Mouse (Mus musculus) heart, postnatal 10 days (tissue): ENCODE measurements around the gene Notch2. TPM values are rescaled to one million over a fixed set of nuclear protein-coding genes. Genes with fewer than 3 reads are reported as not detected.

Source experiments
- DNase-seq, 2 experiments: peaks; one replicate each; pipeline ENCODE4 v3.0.0; 2021
- intact Hi-C: fragments of 180-260 bp; cut with DNase I; formaldehyde crosslinking; loops from one replicate; pipeline ENCODE4 v1.15.1; 2025
- total RNA-seq, 2 experiments: library from RNA; stranded (reverse); gene quantifications; 2 replicates each; pipeline ENCODE4 v1.2.3; 2021

The Notch2 gene
- total RNA-seq, 2 experiments from 2014 or later = 28.2 to 31.0 TPM

DNA sequence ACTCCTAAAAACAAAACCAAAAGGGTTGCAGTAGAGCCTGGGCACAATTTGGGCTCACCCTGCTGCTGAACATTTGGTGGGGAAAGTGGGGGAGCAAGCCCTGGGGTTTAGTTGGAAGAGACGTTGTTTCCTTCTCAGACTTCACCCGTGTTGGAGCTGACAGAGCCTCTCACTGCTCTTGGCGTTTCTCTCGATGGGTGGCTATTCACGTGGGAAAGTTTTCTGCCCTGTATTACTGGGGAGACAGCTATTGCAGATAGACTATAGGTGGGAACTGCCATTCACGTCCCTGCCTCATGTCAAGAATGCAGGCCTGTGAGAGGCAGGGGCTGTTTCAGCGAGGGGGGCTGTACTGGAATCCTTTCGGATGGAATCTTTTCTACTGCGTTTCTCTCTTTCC, 50.5 kb downstream of the Notch2 start:
- no peak for DNase-seq
- intact Hi-C loops = no loop called here

DNA sequence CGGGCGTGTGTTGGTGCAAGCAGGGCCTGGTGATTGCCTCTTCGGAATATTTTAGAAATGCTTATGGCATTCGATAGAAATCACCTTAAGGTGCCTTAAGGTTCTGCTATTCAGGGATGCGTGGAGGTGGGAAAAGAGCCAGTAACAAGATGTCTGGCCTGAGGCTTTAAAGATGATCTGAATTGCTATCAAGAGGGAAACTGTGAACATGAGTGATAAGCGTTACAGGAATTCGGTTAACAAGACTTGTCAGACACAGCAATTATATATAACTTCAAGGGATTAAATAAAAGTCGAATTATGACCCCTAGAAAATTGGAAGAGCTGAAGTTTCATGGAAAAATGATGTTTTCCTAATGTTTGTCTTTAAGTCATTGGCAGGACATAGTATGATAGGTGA, 51.7 kb downstream of the Notch2 start:
- DNase-seq = no peak
- intact Hi-C loops = no loop called here

DNA sequence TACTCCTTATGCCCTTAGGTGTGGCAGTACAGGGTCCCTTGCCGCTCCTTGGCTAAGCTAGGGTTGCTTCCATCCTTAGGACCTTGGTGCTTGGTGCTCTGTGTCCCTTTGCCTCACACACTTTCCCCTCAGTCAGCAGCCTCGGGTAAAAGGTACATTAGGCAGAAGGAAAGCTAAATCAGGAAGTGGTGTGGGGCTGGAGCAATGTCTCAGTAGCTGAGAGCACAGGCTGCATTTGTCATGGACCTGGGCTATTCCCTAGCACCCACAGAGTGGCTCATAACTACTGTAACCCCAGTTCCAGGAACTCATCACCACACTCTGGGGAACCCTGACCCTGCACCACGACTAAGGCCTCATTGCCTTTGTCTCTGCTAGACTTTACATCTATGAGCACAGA, 53.1 kb downstream of the Notch2 start:
- DNase-seq = no peak
- intact Hi-C loops = no loop called here

DNA sequence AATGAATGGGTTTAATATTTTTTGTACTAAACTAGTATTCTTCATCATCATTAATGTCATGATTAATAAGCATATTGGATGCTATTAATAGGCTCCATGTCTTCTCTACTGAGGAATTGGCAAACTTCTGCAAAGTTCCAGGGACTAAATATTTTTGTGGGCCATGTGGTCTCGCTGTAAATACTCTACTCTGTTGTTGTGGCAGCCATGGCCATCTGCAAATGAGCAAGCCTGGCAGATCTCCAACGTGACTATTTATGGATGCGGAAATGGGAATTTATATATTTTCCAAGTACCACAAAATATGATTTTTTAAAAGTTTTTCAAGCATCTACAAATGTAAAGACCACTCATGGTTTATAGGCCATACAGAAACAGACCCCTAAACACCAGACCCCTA, 54.1 kb downstream of the Notch2 start:
- intact Hi-C loops = no loop called here
- DNase-seq = peak in 1 of 2 experiments; percentile 53

DNA sequence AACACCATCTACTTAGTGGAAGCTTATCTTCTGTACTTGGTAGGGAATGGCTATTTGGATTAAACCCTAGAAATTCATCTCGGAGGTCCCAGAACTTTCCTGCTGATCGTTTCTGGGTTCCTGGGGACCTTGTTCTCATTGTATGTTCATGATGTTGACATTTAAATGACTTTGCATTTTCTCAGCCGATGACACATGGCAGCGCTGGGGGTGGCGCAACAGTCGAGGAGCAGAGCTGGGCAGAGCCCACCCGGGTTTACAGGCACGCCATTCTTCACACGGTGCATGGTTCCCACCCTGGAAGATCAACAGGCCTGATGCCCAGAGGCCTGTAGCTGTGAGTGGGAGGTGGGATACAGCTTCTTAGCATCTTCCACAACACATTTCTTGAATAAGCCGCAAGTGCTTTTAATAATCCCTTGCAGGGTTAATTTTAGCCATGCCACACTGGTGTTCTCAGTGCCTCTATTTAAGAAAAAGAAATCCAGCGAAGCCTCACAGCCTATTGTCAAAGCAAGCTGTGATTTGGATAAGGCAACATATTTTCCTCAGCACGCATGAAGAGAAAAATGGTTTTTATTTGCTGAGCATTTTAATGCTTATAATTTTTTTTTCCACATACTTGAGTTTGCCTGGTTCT, 54.6 kb downstream of the Notch2 start:
- DNase-seq = no peak
- intact Hi-C loops = no loop called here

GRCm38 (mm10) chr3:98069161-98069560, 55.8 kb downstream of the Notch2 start:
- intact Hi-C loops = no loop called here
- DNase-seq = no peak

GRCm38 (mm10) chr3:98069856-98070255, 56.5 kb downstream of the Notch2 start:
- intact Hi-C loops = no loop called here
- DNase-seq = no peak

DNA sequence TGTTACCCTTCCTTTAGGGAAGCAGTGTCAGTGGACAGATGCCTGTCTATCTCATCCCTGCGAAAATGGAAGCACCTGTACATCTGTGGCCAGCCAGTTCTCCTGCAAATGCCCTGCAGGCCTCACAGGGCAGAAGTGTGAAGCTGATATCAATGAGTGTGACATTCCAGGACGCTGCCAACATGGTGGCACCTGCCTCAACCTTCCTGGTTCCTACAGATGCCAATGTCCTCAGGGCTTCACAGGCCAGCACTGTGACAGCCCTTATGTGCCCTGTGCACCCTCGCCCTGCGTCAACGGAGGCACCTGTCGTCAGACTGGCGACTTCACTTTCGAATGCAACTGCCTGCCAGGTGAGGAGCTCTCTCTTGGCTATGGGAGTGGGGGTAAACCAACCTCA, 59.2 kb downstream of the Notch2 start:
- DNase-seq = peak; percentile 56 to 60

DNA sequence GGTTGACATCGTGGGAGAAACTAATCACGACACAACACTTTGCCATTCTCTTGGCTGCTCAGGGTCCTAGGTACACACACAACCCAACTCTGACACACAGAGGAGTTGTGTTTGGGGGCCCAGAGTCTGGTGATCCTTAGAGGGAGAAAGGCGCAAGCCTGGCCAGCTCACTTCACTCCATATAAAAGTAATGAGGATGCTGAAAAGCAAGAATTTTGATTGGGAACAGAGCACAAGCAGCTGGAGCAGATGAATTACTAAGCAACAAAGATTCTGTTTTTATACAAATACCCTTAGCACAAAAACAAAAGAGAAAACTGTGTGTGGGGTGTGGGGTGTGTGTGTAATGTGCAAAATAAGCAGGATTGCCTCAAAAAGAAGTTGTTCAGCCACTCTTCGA, 60.2 kb downstream of the Notch2 start:
- DNase-seq = peak in 1 of 2 experiments; percentile 42
- intact Hi-C loops = loop anchor here (2.0 kb wide), 1 partner anchor 59 kb away; no protein-coding TSS in a partner anchor

More for the DNA sequence above, 59.2 kb downstream of the Notch2 start:
- intact Hi-C loops = loop anchor here (2.0 kb wide), 1 partner anchor 58 kb away; no protein-coding TSS in a partner anchor

- intact Hi-C loops = no loop called here
- DNase-seq = peak; percentile 44 to 59
Observed at GRCm38 (mm10) chr3:98074622-98075231, 61.4 kb downstream of the Notch2 start.

DNA sequence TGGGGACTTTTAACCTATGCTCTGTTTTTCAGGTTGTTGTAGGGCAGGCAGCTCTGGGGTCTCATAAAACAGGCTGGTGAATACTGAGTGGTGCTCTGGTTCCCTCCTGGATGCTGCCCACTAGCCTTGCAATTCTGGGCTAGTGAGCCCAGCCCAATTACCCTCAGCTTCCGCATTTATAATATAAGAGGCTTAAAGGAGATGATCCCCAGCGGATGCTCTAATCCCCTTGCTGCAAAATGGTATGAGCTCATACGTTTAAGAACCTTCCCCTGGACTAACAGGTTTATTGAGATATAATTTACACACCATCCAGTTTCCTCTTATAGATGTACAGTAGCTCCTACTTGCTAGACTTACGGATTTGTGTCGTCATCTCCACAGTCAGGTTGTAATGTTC, 64.5 kb downstream of the Notch2 start:
- intact Hi-C loops = no loop called here
- DNase-seq = no peak

GRCm38 (mm10) chr3:98078816-98079215, 65.5 kb downstream of the Notch2 start:
- no peak for DNase-seq
- intact Hi-C loops = no loop called here

- DNase-seq = no peak
- intact Hi-C loops = no loop called here
Observed at GRCm38 (mm10) chr3:98079601-98080215, 66.4 kb downstream of the Notch2 start.

GRCm38 (mm10) chr3:98080630-98081029, 67.3 kb downstream of the Notch2 start:
- DNase-seq = no peak
- intact Hi-C loops = no loop called here

DNA sequence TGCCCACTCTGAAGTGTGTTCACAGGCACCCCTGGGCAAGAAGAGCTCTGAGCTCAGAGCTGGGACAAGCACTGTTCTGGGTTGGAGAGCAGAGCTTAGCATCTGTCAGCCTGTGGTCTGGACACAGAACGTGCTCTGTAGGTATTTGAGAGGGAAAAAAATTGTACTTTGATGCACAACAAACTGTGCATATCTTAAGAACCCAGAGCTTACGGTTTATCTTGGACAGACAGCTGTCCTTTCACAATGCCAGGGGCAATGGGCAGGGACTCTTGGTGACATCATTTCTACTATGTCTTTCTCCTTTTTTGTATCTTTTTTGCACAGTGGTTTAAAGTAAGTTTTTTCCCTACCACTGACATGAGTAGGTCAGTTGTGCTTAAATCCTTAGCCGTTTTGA, 68.9 kb downstream of the Notch2 start:
- intact Hi-C loops = no loop called here
- DNase-seq = no peak

DNA sequence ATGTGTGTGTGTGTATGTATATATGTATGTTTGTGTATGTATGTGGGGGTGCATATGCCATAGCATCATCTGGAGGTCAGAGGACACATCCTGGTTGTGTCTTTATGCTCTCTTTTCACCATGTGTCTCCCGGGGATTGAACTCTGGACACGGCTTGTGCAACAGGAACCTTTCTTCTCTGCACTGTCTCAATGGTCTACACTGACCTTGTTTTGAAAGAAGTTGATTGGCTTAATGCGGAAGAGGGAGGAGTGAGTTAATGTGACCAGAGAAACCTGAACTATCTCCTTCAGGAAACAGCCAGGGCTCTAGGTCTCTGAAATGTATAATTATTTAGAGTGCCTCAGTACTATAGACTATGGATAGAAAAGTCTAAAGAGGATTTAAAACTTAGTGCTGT, 69.6 kb downstream of the Notch2 start:
- no peak for DNase-seq
- intact Hi-C loops = no loop called here

GRCm38 (mm10) chr3:98084061-98084655, 70.8 kb downstream of the Notch2 start:
- no peak for DNase-seq
- intact Hi-C loops = no loop called here

GRCm38 (mm10) chr3:98084870-98085269, 71.5 kb downstream of the Notch2 start:
- no peak for DNase-seq
- intact Hi-C loops = no loop called here

DNA sequence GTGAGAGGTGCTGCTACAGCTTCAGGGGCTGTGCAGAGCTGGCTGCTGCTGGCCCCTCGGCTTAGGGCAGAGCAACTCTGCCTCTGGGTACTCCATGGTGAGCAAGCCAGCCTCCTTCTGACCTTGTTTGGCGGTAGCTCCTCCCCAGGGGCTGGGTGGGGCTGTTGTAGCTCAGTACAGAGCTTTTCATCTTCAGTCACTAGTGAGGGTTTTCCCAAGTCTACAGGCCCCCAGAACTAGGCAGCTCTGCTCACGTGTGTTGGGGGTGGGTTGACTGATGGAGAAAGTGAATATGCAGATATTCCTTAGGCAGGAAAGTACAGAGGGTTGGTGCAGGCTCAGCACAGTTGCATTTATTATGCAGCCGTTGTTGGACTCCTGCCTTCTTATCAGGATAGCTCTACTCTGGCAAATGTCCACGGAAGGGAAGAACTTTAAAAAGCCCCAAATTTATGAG, 72.5 kb downstream of the Notch2 start:
- DNase-seq = peak; percentile 49 to 62
- intact Hi-C loops = no loop called here

GRCm38 (mm10) chr3:98086441-98086840, 73.1 kb downstream of the Notch2 start:
- intact Hi-C loops = no loop called here
- no peak for DNase-seq

DNA sequence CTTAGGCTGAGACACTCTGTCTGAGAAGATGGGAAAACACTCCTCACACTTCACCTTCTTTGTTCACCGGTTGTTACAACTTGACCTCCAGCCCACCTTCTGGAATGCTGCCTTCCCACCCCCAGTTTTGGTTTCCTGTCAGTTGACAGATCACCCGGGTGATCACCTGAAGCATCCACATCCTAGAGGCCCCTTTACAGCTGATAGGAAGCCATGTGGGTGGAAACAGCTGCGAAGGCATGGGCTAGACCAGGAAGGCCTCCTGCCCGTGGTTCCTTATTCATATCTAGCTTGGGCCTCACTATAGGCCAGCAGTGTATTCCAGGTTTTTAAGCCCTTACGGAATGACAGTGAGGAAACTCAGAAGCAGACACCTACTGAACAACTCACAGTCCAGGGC, 73.5 kb downstream of the Notch2 start:
- no peak for DNase-seq
- intact Hi-C loops = no loop called here

- intact Hi-C loops = no loop called here
- DNase-seq = no peak
Observed at GRCm38 (mm10) chr3:98087551-98087950, 74.2 kb downstream of the Notch2 start.
